Mouse (Mus musculus) heart, adult 2 months (tissue): ENCODE data around the gene Zfand3. TPM values are rescaled to one million over a fixed set of nuclear protein-coding genes. Genes with fewer than 3 reads are reported as not detected.

Source experiments
- DNase-seq, 2 experiments: peaks; one replicate each; pipeline ENCODE4 v3.0.0; 2021
- H3K27ac ChIP-seq: fragments of 200-600 bp; 2 replicates; pipeline ENCODE4 v1.8.1; 2022
- H3K27me3 ChIP-seq: fragments of 200-500 bp; 2 replicates; pipeline ENCODE4 v1.6.1; 2012; ENCODE audit warnings: mild to moderate bottlenecking, low read length, inconsistent platforms, mixed read lengths; ENCODE audit not compliant: control insufficient read depth, insufficient read depth
- H3K36me3 ChIP-seq: fragments of 200-500 bp; 2 replicates; pipeline ENCODE4 v1.6.1; 2012; ENCODE audit warnings: low read length, inconsistent platforms; ENCODE audit not compliant: control insufficient read depth, insufficient read depth
- H3K4me1 ChIP-seq: fragments of 200-500 bp; 2 replicates; pipeline ENCODE4 v1.6.1; 2011; ENCODE audit warnings: low read length; ENCODE audit not compliant: control insufficient read depth, insufficient read depth
- H3K4me3 ChIP-seq: fragments of 200-600 bp; 2 replicates; pipeline ENCODE4 v1.8.1; 2022
- H3K79me2 ChIP-seq: fragments of 200-500 bp; replicated peaks from 2 replicates; pipeline ENCODE4 v1.6.1; 2012; ENCODE audit warnings: mild to moderate bottlenecking, inconsistent platforms, low read length, moderate library complexity, mixed read lengths; ENCODE audit not compliant: control insufficient read depth, insufficient read depth
- H3K9ac ChIP-seq: fragments of 200-500 bp; 2 replicates; pipeline ENCODE4 v1.6.1; 2012; ENCODE audit warnings: low read depth, mild to moderate bottlenecking, control low read depth, inconsistent platforms, low read length, mixed read lengths
- CTCF ChIP-seq: fragments of 200-600 bp; IDR thresholded peaks from 2 replicates; pipeline ENCODE4 v1.8.1; 2022; ENCODE audit warnings: antibody characterized with exemption, mild to moderate bottlenecking, moderate library complexity
- EP300 ChIP-seq: fragments of 200-500 bp; IDR thresholded peaks from 2 replicates; pipeline ENCODE4 v1.6.1; 2011; ENCODE audit warnings: low read depth, low read length, control low read depth; ENCODE audit not compliant: insufficient read depth
- POLR2A ChIP-seq: fragments of 200-500 bp; IDR thresholded peaks from 2 replicates; pipeline ENCODE4 v1.6.1; 2011; ENCODE audit warnings: mild to moderate bottlenecking, low read depth, low read length, control low read depth; ENCODE audit not compliant: insufficient read depth
- WGBS: fragments of 180-500 bp; shearing (Covaris S2); methylation state at CpG from one replicate; pipeline ENCODE4 v1.1.7; 2018; 5-methylcytosine and 5-hydroxymethylcytosine counted together
- intact Hi-C: fragments of 180-260 bp; cut with DNase I; formaldehyde crosslinking; loops from one replicate; pipeline ENCODE4 v1.15.1; 2025
- polyA plus RNA-seq: library from polyadenylated mRNA; depleted of rRNA; stranded (reverse); fragments of >200 nt; gene quantifications from 2 replicates; pipeline ENCODE4 v1.2.3, GENCODE M21; 2012
- total RNA-seq, 2 experiments: library from RNA; stranded (reverse); gene quantifications; 2 replicates each; pipeline ENCODE4 v1.2.3; 2021

Gene Zfand3
- total and polyA plus RNA-seq, 3 experiments: 106 to 149 (median 130) TPM

DNA sequence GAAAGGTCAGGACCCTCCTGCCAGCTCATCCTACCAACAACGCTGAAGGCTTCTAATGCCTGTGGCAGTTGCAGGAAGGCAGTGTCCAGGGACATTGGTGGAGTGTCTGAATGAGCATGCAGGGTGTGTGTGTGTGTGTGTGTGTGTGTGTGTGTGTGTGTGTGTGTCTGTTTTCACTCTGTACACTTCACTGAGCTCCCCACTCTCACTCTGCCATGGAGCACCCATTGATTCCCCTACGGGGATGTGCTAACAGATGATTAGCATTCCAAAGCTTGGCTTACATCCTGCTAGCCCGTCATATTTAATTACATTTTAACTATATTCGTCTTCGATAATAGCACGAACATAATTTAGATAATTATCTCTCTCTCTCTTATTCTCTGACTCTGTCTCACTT lies 232.1 kb downstream of the Zfand3 start:
- Histone ChIP-seq H3K79me2 (no peaks in the 10 kb centered on the region), H3K27ac (no peak overlapping the region), H3K36me3 (no peaks in the 10 kb centered on the region), H3K4me1 (peaks cover 4% of the 10 kb centered on the region), H3K9ac (no peak overlapping the region), H3K4me3 (no peak overlapping the region), H3K27me3 (no peaks in the 10 kb centered on the region)
- intact Hi-C loops: no loop called here
- TF ChIP-seq EP300 (no peak), CTCF (no peak), POLR2A (no peak)
- no peak for DNase-seq
- WGBS: 78% methylated on average over 6 of the region's 6 CpGs

GRCm38 (mm10) chr17:30237600-30237999 lies 233.1 kb downstream of the Zfand3 start:
- H3K9ac ChIP-seq: no peak overlapping the region
- H3K4me3 ChIP-seq: no peak overlapping the region
- H3K4me1 ChIP-seq: peaks cover 4% of the 10 kb centered on the region
- H3K27me3 ChIP-seq: no peaks in the 10 kb centered on the region
- no peak for DNase-seq
- intact Hi-C loops: no loop called here
- TF ChIP-seq EP300 (no peak), CTCF (no peak), POLR2A (no peak)
- no peak overlapping the region for H3K27ac ChIP-seq
- 96% methylated on average over 7 of the region's 7 CpGs for WGBS
- no peaks in the 10 kb centered on the region for H3K36me3 ChIP-seq
- H3K79me2 ChIP-seq: no peaks in the 10 kb centered on the region

DNA sequence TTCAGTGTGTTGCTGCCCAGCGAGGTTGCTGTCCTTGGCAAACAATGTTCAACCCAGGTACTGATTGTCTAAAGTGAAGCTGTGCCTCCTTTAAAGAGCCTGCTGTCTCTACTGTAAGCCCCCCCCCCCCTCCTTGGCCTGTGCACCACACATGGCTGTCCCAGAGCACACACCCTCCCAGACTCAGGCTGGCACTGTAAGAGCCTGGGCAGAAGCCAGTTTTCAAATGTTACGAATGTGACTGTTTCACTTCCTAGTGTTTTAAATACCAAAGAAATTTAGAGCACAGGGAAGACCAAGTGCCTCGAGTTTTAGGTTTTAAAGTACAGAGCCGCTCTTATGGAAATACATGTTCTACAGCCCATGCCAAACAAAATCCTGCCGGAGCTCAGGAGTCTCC lies 234.9 kb downstream of the Zfand3 start:
- Histone ChIP-seq H3K36me3 (no peaks in the 10 kb centered on the region), H3K79me2 (no peaks in the 10 kb centered on the region), H3K4me1 (peaks cover 4% of the 10 kb centered on the region), H3K27me3 (no peaks in the 10 kb centered on the region), H3K4me3 (no peak overlapping the region), H3K9ac (no peak overlapping the region), H3K27ac (no peak overlapping the region)
- 53% methylated on average over 5 of the region's 5 CpGs for WGBS
- DNase-seq: no peak
- intact Hi-C loops: no loop called here
- TF ChIP-seq POLR2A (no peak), EP300 (no peak), CTCF (no peak)

DNA sequence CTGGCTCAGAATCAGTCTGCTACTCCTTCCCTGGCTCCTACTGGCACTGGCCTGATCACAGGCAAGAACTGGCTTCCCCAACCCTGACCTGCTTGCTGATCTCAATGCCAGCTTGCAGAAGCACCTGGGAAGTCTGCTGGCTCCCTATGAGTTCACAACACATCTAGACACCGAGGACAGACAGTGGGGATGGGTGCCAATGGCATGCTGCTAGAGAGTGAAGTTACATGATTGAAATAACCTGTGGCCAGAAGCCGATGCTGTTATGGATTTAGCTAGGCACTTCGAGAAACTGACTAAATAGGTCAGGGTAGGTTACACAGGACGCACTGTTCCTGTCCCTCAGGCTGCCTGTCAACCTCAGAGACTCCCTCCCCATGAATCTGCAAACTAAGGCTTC lies 236.1 kb downstream of the Zfand3 start:
- intact Hi-C loops: no loop called here
- TF ChIP-seq POLR2A (no peak), EP300 (no peak), CTCF (no peak)
- no peak overlapping the region for H3K27ac ChIP-seq
- no peak overlapping the region for H3K4me3 ChIP-seq
- no peak overlapping the region for H3K9ac ChIP-seq
- H3K36me3 ChIP-seq: no peaks in the 10 kb centered on the region
- no peaks in the 10 kb centered on the region for H3K27me3 ChIP-seq
- H3K4me1 ChIP-seq: peaks cover 6% of the 10 kb centered on the region
- no peaks in the 10 kb centered on the region for H3K79me2 ChIP-seq
- 68% methylated on average over 4 of the region's 4 CpGs for WGBS
- no peak for DNase-seq

DNA sequence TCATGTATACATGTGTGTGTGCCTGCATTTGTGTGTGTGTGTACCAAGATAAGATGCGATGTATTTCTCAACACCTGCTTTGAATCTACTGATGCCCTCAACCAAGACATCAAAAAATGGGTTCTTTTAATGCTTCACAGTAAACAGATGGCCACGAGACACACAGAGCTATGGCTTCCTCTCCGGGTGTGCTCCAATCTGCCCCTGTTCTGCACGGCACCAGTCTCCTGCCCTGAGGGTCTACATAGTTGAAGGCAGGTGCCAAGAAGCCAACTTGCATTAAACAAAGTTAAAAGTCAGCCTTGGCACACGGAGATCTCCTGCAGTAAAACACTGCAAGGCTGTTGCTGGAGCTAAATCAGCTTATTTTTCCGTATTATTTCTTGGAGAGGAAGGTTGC lies 236.5 kb downstream of the Zfand3 start:
- 92% methylated on average over 6 of the region's 6 CpGs for WGBS
- H3K4me3 ChIP-seq: no peak overlapping the region
- H3K4me1 ChIP-seq: peaks cover 6% of the 10 kb centered on the region
- H3K79me2 ChIP-seq: no peaks in the 10 kb centered on the region
- no peak for DNase-seq
- H3K36me3 ChIP-seq: no peaks in the 10 kb centered on the region
- intact Hi-C loops: no loop called here
- no peaks in the 10 kb centered on the region for H3K27me3 ChIP-seq
- no peak overlapping the region for H3K27ac ChIP-seq
- TF ChIP-seq POLR2A: no peak
- no peak for TF ChIP-seq CTCF
- no peak overlapping the region for H3K9ac ChIP-seq

- peaks cover 6% of the 10 kb centered on the region for H3K4me1 ChIP-seq
- 81% methylated on average over 17 of the region's 17 CpGs for WGBS
- H3K36me3 ChIP-seq: no peaks in the 10 kb centered on the region
- H3K27ac ChIP-seq: no peak overlapping the region
- intact Hi-C loops: no loop called here
- no peak overlapping the region for H3K9ac ChIP-seq
- H3K27me3 ChIP-seq: no peaks in the 10 kb centered on the region
- H3K4me3 ChIP-seq: no peak overlapping the region
- no peak for DNase-seq
- TF ChIP-seq CTCF (no peak), EP300 (no peak), POLR2A (no peak)
- no peaks in the 10 kb centered on the region for H3K79me2 ChIP-seq
Observed at GRCm38 (mm10) chr17:30241720-30242322, 237.3 kb downstream of the Zfand3 start.
